Mouse (Mus musculus) embryonic fibroblast, embryonic 13.5 days (primary cell): Measurements from ENCODE around the gene Ppfia4. TPM values are rescaled to one million over a fixed set of nuclear protein-coding genes. Genes with fewer than 3 reads are reported as not detected.

Experiments
- H3K27ac ChIP-seq: 2 replicates; pipeline ENCODE4 v1.5.1; 2012; ENCODE audit warnings: low read length, control low read depth, inconsistent platforms; ENCODE audit not compliant: insufficient read depth
- H3K4me1 ChIP-seq: 2 replicates; pipeline ENCODE4 v1.6.1; 2011; ENCODE audit warnings: low read length; ENCODE audit not compliant: control insufficient read depth, insufficient read depth
- H3K4me3 ChIP-seq: 2 replicates; pipeline ENCODE4 v1.5.1; 2011; ENCODE audit warnings: mild to moderate bottlenecking, control low read depth, low read length; ENCODE audit not compliant: insufficient read depth
- CTCF ChIP-seq: IDR thresholded peaks from 2 replicates; pipeline ENCODE4 v1.5.1; 2011; ENCODE audit warnings: mild to moderate bottlenecking, control low read depth, low read length, moderate library complexity, borderline replicate concordance; ENCODE audit not compliant: insufficient read depth
- POLR2A ChIP-seq: IDR thresholded peaks from 2 replicates; pipeline ENCODE4 v1.6.1; 2011; ENCODE audit warnings: low read depth, mild to moderate bottlenecking, control low read depth, low read length, moderate library complexity
- polyA plus RNA-seq: library from polyadenylated mRNA; stranded (reverse); fragments of >200 nt; gene quantifications from 2 replicates; pipeline ENCODE4 v1.2.4, GENCODE M21; 2011; ENCODE audit warnings: low read depth; ENCODE audit not compliant: missing spikeins, insufficient read length

The Ppfia4 gene
- polyA plus RNA-seq, result 1.2 and 1.4 TPM in 2 replicates

DNA sequence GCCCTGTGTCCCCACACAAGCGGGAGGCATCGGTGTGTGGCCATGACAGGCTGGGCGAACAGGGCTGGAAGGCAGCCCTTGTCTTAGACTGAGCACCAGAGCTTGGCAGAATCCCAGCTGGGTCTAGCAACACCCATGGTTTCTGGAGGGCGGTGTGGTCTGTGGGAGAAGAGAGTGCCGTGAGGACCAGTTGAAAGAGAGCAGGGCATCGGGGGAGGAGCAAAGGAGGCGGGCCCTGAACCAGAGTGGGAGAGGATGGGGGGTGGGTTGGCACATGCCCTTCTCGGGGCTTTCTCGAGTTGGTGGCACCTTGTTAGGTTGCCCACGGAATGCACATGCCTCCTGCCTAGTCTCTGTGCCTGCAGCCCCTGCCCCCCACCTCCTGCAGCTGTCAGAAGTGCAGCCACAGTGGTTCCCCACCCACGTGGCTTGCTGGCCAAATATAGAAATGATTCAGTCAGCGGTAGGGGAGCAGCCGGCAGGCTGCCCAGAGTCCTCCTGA lies at the start of gene Ppfia4:
Ppfia4 (minus strand) TSS at position 159 of the 502 bp plus-strand sequence.
- H3K4me1 ChIP-seq, result peaks cover 3% of the 10 kb centered on the region; the same call in 1 of the 2 replicates
- no peak within 1 kb of the TSS; the same call in 1 of the 2 replicates for H3K27ac ChIP-seq
- H3K4me3 ChIP-seq, result no peak within 1 kb of the TSS
- TF ChIP-seq CTCF (no peak), POLR2A (no peak)

GRCm38 (mm10) chr1:134381795-134382625 lies 49.3 kb upstream of the Ppfia4 start:
- H3K4me1 ChIP-seq, result no peaks in the 10 kb centered on the region
- H3K27ac ChIP-seq, result no peak overlapping the region
- no peak overlapping the region for H3K4me3 ChIP-seq
- TF ChIP-seq CTCF (no peak), POLR2A (no peak)

DNA sequence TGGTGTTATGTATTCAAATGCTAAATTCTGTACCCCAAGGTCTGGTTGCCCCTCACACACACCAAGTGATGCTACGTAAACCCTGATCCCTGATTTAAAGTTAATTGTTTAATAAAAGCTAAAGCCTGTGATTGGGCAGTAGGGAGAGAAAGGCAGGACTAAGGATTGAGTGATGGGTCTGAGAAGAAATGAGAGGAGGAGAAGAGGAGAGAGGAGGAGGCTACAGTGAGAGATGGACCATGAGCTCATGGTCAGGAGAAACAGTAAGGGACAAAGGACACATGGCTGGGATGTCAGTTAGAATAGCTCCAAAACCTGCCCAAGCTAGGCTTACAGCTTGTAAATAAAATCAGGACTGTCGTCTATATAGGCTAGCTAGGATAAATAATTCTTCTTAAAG lies 48.3 kb upstream of the Ppfia4 start:
- Histone ChIP-seq H3K4me3 (no peak overlapping the region), H3K27ac (no peak overlapping the region), H3K4me1 (no peaks in the 10 kb centered on the region)
- no peak for TF ChIP-seq CTCF
- TF ChIP-seq POLR2A, result no peak

DNA sequence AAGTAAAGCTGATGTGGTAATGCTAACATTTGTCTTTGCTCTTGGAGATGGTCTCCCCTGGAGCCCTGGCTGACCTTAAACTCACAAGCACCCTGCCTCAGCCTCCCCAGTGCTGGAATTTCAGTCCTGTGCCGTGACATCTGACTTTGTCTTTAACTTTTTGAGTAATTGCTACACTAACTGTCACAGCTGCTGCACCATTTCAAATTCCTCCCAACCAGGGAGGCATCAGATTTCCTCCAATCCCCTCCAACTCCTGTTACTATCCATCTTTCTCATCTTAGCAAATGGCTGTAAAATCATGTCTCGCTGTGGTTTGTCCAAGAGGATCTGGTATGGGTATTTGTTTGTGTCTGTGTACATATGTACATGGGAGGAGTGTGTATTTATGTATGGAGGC lies 41.4 kb upstream of the Ppfia4 start:
- Histone ChIP-seq H3K27ac (no peak overlapping the region), H3K4me3 (no peak overlapping the region), H3K4me1 (no peaks in the 10 kb centered on the region)
- TF ChIP-seq POLR2A (no peak), CTCF (no peak)

- no peak overlapping the region for H3K27ac ChIP-seq
- H3K4me3 ChIP-seq, result no peak overlapping the region
- H3K4me1 ChIP-seq, result no peaks in the 10 kb centered on the region
- TF ChIP-seq POLR2A (no peak), CTCF (no peak)
Measured at GRCm38 (mm10) chr1:134368777-134369337, 36.1 kb upstream of the Ppfia4 start.

GRCm38 (mm10) chr1:134365491-134365890 lies 32.8 kb upstream of the Ppfia4 start:
- H3K27ac ChIP-seq, result no peak overlapping the region
- no peak overlapping the region for H3K4me3 ChIP-seq
- H3K4me1 ChIP-seq, result 0 out of 2 replicates have a peak, but pooled peaks cover 2% of the 10 kb centered on the region
- TF ChIP-seq CTCF, result no peak

DNA sequence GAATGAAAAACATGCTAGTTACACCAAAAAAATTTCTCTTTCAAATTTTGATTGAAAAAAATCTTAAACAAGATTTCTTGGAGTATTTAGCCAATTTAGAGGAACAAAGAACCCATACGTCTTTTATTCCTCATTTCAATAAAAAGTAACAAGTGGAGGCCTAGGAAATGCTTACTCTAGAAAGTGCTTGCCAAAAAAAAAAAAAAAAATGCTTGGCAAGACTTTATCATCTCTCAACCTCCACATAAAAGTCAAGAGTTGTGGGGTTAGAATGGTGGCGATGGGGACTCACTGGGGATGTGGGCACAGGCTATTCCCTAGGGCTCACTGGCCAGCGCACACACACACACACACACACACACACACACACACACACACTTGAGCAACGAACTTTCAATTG lies 30.5 kb upstream of the Ppfia4 start:
- H3K27ac ChIP-seq, result no peak overlapping the region
- H3K4me1 ChIP-seq, result 0 out of 2 replicates have a peak, but pooled peaks cover 2% of the 10 kb centered on the region
- H3K4me3 ChIP-seq, result no peak overlapping the region
- TF ChIP-seq POLR2A (no peak), CTCF (no peak)

- Histone ChIP-seq H3K4me3 (peak within 1 kb of the TSS; percentile 99), H3K27ac (peak within 1 kb of the TSS; percentile 82), H3K4me1 (0 out of 2 replicates have a peak, but pooled peaks cover 2% of the 10 kb centered on the region)
- TF ChIP-seq POLR2A, result peak; percentile 96
- no peak for TF ChIP-seq CTCF
Measured at GRCm38 (mm10) chr1:134361857-134362212, 29.1 kb upstream of the Ppfia4 start, which contains the start of gene Tmem183a. Gene Tmem183a, minus strand, starts transcription at chr1:134361979.

DNA sequence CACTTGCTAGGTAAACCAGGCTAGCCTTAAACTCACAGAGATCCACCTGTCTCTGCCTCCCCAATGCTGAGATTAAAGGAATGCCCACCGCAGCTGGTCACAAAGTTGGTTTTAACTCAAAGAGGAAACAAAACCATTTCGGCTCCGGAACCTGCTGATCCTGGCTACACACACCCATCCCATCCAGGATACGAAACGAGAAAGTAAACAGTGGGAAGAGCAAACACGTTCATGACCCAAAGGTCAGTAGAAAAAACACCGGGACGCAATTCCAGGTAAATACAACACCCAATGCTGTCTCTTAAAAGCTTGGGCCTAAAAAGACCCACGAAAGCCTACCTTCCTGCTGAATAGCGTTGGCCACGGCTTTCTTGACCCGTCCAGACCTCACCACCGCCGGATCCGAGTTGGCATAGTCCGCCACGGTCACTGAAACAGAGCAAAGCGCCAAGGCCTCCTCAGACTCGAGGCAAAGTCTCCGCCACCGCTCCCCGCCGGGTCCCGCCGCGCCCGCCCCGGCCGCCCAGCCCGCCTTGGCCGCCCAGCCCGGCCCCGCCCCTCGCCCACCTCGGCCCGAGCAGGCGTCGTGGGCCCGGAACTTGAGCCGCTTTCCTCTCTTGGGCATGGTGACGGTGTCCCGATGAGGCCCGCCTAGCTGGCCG lies 28.6 kb upstream of the Ppfia4 start:
- TF ChIP-seq POLR2A, result no peak
- TF ChIP-seq CTCF, result no peak
- Histone ChIP-seq H3K4me1 (0 out of 2 replicates have a peak, but pooled peaks cover 2% of the 10 kb centered on the region), H3K4me3 (peak overlapping the region; percentile 99), H3K27ac (0 out of 2 replicates have a peak overlapping the region, but pooled peaks have one; percentile 42)

GRCm38 (mm10) chr1:134360656-134361055 lies 27.9 kb upstream of the Ppfia4 start:
- peak overlapping the region; percentile 99 for H3K4me3 ChIP-seq
- no peak overlapping the region for H3K27ac ChIP-seq
- 0 out of 2 replicates have a peak, but pooled peaks cover 2% of the 10 kb centered on the region for H3K4me1 ChIP-seq
- TF ChIP-seq POLR2A (no peak), CTCF (no peak)
